Mouse (Mus musculus) left cerebral cortex, adult 8-10 months (tissue): ENCODE measurements around the gene Gm12794. TPM values are rescaled to one million over a fixed set of nuclear protein-coding genes. Genes with fewer than 3 reads are reported as not detected.
"Not testable (repeated sequence)": the region's sequence is repeated elsewhere in the genome, so short reads cannot be mapped to it uniquely, and the experiment has no call there.

Experiments used
- DNase-seq, 2 experiments: peaks; one replicate each; pipeline ENCODE4 v3.0.0; 2022; ENCODE audit warnings: low spot score in 2 of 2
- total RNA-seq, 4 experiments: library from RNA; stranded (reverse); gene quantifications; 2 replicates each; pipeline ENCODE4 v1.2.4; 2022

The Gm12794 gene
- total RNA-seq, result not detected

DNA sequence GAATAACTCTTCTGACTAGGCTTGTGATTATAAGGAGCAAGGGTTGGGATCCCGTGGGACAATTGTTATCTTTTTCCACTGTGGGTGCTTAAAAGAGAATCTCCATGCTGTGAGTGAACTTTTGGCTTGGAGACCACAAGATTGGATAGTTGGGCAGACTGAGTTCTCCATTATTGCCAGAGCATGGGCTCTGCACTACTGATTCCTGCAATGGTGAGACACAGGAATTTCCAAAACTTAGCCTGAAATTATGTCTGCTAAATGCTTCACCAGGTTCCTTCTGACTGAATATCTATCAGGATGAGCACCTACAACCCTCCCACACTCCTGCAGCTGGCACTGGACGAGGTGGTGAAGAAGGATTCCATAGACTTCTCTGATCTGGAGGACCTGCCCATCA is at the start of gene Gm12794:
Gm12794 (plus strand) TSS at position 301 of the 400 bp plus-strand sequence.
- not testable (repeated sequence) for DNase-seq

DNA sequence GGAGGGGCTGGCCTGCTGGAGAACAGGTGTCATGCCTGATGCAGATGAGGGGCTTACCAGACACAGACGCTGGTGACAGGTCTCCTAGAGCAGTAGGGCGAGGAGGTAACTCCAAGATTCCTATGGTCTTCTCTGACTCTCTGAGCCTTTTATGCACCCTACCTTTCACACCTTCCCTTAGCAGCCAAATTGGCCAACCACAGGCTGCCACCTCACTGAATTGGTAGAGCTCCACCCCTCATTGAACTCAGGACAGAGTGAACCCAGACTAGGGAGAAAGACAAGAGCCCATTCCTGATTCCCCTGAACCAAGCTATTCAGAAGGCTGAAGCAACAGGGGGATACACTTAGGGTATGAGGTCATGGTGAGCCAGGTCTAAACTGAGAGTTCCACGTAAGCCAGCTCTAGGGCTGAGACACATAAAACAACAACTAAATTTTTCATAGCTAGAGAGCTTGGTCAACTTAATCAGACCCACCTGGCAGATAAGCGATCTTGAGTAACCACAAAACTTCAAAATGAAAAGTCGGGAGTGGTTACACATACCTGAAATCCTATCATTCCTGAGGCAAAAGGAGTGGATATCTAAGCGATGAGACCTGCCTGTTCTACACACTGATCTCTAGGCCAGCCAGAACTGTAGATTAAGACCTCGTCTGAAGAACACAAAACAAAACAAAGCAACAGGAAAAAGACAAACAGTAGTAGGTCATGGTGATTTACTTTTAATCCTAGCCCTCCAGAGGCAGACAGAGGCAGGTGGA is 46.4 kb upstream of the Gm12794 start, which contains the start of gene C130073F10Rik:
C130073F10Rik (minus strand) TSS at position 134 of the 765 bp plus-strand sequence.
- no peak for DNase-seq

DNA sequence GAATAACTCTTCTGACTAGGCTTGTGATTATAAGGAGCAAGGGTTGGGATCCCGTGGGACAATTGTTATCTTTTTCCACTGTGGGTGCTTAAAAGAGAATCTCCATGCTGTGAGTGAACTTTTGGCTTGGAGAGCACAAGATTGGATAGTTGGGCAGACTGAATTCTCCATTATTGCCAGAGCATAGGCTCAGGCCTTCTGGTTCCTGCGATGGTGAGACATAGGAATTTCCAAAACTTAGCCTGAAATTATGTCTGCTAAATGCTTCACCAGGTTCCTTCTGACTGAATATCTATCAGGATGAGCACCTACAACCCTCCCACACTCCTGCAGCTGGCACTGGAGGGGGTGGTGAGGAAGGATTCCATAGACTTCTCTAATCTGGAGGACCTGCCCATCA is 31.4 kb upstream of the Gm12794 start, which contains the start of gene Gm12800:
Gm12800 (plus strand) TSS at position 301 of the 400 bp plus-strand sequence.
- not testable (repeated sequence) for DNase-seq

DNA sequence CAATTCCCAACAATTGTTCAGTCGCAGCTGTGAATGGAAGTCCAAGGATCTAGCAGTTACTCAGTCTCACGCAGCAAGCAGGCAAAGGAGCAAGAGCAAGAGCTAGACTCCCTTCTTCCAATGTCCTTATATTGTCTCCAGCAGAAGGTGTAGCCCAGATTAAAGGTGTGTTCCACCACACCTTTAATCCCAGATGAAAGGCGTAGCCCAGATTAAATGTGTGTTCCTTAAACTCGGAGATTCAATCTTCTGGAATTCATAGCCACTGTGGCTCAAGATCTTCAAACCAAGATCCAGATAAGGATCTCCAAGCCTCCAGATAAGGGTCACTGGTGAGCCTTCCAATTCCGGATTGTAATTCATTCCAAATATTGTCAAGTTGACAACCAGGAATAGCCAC is 40.7 kb downstream of the Gm12794 start, which contains the start of gene Gm12790:
Gm12790 (minus strand) TSS at position 101 of the 400 bp plus-strand sequence.
- not testable (repeated sequence) for DNase-seq

DNA sequence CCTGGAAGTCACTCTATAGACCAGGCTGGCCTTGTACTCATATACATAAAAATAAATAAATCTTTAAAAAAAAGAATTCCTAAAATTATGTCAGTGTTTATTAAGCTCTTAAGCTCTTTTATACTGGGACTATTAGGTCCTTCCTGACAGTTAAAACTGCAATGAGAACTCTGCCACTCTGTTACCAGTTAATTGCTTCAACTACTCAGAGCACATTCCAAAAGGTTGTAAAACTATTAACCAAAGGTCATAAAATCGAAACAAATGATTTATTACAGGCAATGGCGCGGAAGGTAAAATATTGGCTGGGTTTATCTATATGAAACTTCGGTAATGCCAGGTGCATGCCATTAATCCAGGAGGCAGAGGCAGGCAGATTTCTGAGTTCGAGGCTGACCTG is 45.5 kb downstream of the Gm12794 start:
- no peak for DNase-seq

DNA sequence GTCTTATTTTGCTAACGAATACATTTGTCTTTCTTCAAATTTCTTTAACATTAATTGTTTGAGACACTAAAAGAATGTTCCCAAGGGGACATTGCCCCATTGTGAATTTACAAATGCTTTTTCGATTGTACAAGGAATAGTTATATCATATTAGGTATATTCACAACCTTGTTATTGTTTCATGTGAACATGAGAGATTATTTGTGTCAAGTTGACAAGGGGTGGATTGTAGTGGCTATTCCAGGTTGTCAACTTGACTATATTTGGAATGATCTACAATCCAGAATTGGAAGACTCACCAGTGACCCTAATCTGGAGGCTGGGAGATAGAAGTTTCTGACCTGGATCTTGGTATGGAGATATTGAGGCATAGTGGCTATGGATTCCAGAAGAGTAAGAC is 46.1 kb downstream of the Gm12794 start, which contains the start of gene Gm12789:
Gm12789 (plus strand) TSS at position 301 of the 400 bp plus-strand sequence.
- DNase-seq, result not testable (repeated sequence)

Other genes with a start within 250 kb of the Gm12794 start
- gene Lepr, start 223.0 kb upstream of the Gm12794 start, total RNA-seq, result 1 to 10 TPM; 3.3 to 5.6 (median 4.4) TPM
- gene B020004J07Rik, start 96.4 kb upstream of the Gm12794 start, total RNA-seq, result not detected
- gene C130073F10Rik, start 46.6 kb upstream of the Gm12794 start, total RNA-seq, result not detected
- gene Gm12800, start 31.3 kb upstream of the Gm12794 start, total RNA-seq, result not detected
- gene Gm12790, start 40.6 kb downstream of the Gm12794 start, total RNA-seq, result not detected
- not detected for gene Gm12789, start 46.2 kb downstream of the Gm12794 start, total RNA-seq
- gene Pde4b, start 147.1 kb downstream of the Gm12794 start, total RNA-seq, result 100 to 1,000 TPM; 130 to 148 (median 137) TPM